Mouse (Mus musculus): ENCODE results near the gene Mtmr12. TPM values are rescaled to one million over a fixed set of nuclear protein-coding genes. Genes with fewer than 3 reads are reported as not detected.
A peak's percentile ranks its signal among the peaks of the same experiment; 100 is the strongest.

The Mtmr12 gene
- polyA plus RNA-seq, 1 experiment from 2014 or later: 15.9 TPM

GRCm38 (mm10) chr15:12246360-12247158 lies 41.7 kb downstream of the Mtmr12 start:
- Histone ChIP-seq H3K36me3 (replicated peaks) (peaks cover 19% of the 10 kb centered on the region), H3K4me1 (peaks cover 26% of the 10 kb centered on the region), H3K27me3 (ENCODE audit: poor library complexity, severe bottlenecking) (no peaks in the 10 kb centered on the region), H3K4me3 (no peak overlapping the region), H3K9me3 (no peaks in the 10 kb centered on the region), H3K27ac (peak overlapping the region; percentile 58; the same call in 1 of the 2 replicates)
- 61% methylated on average over 11 of the region's 11 CpGs for WGBS
- peak; percentile 42 for DNase-seq (ENCODE audit: extremely low spot score, low spot score)

- no peaks in the 10 kb centered on the region for H3K27me3 ChIP-seq (ENCODE audit: poor library complexity, severe bottlenecking)
- H3K36me3 ChIP-seq (replicated peaks): peaks cover 25% of the 10 kb centered on the region
- WGBS: 59% methylated on average over 4 of the region's 4 CpGs
- no peak overlapping the region for H3K4me3 ChIP-seq
- H3K9me3 ChIP-seq: no peaks in the 10 kb centered on the region
- H3K27ac ChIP-seq: no peak overlapping the region
- no peak for DNase-seq (ENCODE audit: extremely low spot score, low spot score)
- peaks cover 26% of the 10 kb centered on the region for H3K4me1 ChIP-seq
These were observed 42.4 kb downstream of the Mtmr12 start for GRCm38 (mm10) chr15:12247159-12247603.

- DNase-seq (ENCODE audit: extremely low spot score, low spot score): no peak
- no peak overlapping the region for H3K4me3 ChIP-seq
- H3K27me3 ChIP-seq (ENCODE audit: poor library complexity, severe bottlenecking): no peaks in the 10 kb centered on the region
- H3K4me1 ChIP-seq: peaks cover 26% of the 10 kb centered on the region
- H3K9me3 ChIP-seq: no peaks in the 10 kb centered on the region
- H3K36me3 ChIP-seq (replicated peaks): peaks cover 35% of the 10 kb centered on the region
- no peak overlapping the region for H3K27ac ChIP-seq
- 66% methylated on average over 4 of the region's 4 CpGs for WGBS
These were observed 43.5 kb downstream of the Mtmr12 start for GRCm38 (mm10) chr15:12248279-12248678.

GRCm38 (mm10) chr15:12250350-12250749 lies 45.5 kb downstream of the Mtmr12 start:
- Histone ChIP-seq H3K36me3 (replicated peaks) (peaks cover 42% of the 10 kb centered on the region), H3K27ac (no peak overlapping the region), H3K27me3 (ENCODE audit: poor library complexity, severe bottlenecking) (no peaks in the 10 kb centered on the region), H3K4me3 (no peak overlapping the region), H3K9me3 (no peaks in the 10 kb centered on the region), H3K4me1 (peaks cover 26% of the 10 kb centered on the region)
- WGBS: 85% methylated on average over 5 of the region's 5 CpGs
- no peak for DNase-seq (ENCODE audit: extremely low spot score, low spot score)

DNA sequence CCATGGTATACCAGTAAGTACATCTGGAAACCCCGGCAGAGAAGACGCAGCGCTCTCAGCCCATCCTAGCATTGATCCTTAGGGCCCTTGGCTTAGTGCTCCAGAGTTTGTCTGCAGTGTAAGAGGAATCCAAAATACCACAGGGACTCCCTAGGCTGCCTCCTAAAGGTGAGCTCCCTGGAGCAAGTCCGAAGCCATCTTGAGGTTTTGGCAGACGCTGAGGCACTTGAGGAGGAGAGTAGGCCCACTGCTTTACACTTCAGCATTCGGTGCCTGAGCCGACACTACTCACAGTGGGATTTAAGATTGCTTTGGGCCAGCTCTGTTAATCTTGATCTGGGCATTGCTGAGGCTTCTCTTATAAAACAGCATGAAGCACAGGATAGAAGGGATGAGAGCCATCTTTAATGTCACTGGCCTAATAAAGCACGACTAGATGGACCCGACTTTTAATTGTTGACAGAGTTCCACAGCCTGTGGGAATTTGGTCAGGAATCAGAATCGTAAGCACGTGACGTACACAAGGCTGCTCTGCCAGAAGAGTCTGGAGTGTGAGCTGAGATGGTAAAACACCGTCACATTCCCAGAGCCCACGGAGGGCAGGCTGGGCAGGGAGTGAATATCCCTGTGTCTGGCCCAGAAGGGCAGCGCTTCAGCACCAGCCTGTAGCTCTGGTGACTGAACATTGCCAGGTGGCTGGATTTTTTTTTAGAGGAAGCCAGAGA lies 46.8 kb downstream of the Mtmr12 start:
- WGBS: 93% methylated on average over 15 of the region's 15 CpGs
- H3K36me3 ChIP-seq (replicated peaks): peaks cover 46% of the 10 kb centered on the region
- H3K4me1 ChIP-seq: peaks cover 16% of the 10 kb centered on the region
- H3K27me3 ChIP-seq (ENCODE audit: poor library complexity, severe bottlenecking): no peaks in the 10 kb centered on the region
- H3K9me3 ChIP-seq: no peaks in the 10 kb centered on the region
- H3K4me3 ChIP-seq: no peak overlapping the region
- no peak for DNase-seq (ENCODE audit: extremely low spot score, low spot score)
- H3K27ac ChIP-seq: no peak overlapping the region

GRCm38 (mm10) chr15:12252141-12252489 lies 47.3 kb downstream of the Mtmr12 start:
- H3K9me3 ChIP-seq: no peaks in the 10 kb centered on the region
- no peak for DNase-seq (ENCODE audit: extremely low spot score, low spot score)
- no peak overlapping the region for H3K27ac ChIP-seq
- H3K27me3 ChIP-seq (ENCODE audit: poor library complexity, severe bottlenecking): no peaks in the 10 kb centered on the region
- H3K36me3 ChIP-seq (replicated peaks): peaks cover 49% of the 10 kb centered on the region
- H3K4me1 ChIP-seq: peaks cover 10% of the 10 kb centered on the region
- WGBS: 95% methylated on average over 2 of the region's 2 CpGs
- no peak overlapping the region for H3K4me3 ChIP-seq

- Histone ChIP-seq H3K9me3 (no peaks in the 10 kb centered on the region), H3K27me3 (ENCODE audit: poor library complexity, severe bottlenecking) (no peaks in the 10 kb centered on the region), H3K36me3 (replicated peaks) (peaks cover 81% of the 10 kb centered on the region), H3K4me3 (no peak overlapping the region), H3K4me1 (no peaks in the 10 kb centered on the region), H3K27ac (no peak overlapping the region)
- no peak for DNase-seq (ENCODE audit: extremely low spot score, low spot score)
- 93% methylated on average over 16 of the region's 16 CpGs for WGBS
These were observed 53.1 kb downstream of the Mtmr12 start for GRCm38 (mm10) chr15:12257730-12258494.

DNA sequence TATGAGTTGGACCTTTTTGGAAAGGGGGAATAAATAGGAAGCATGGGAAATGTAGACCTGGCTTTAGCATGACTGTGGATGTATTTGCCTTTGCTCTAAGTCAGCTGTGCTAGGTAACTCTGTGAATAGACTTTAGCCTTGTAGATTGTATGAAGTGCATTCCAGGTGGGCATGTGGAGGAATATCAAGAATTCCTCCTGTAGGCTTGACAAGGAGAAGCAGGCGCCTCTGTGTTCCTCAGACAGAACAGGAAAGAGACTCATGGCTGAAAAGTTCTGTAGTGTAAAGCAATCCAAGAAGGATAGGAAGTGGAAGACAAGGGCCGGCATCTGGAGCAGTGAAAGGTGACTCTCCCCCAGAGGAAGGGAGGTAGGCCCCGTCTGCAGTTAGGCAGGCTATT lies 58.2 kb downstream of the Mtmr12 start:
- H3K9me3 ChIP-seq: no peaks in the 10 kb centered on the region
- no peak overlapping the region for H3K4me3 ChIP-seq
- peaks cover 95% of the 10 kb centered on the region for H3K36me3 ChIP-seq (replicated peaks)
- 93% methylated on average over 3 of the region's 3 CpGs for WGBS
- H3K4me1 ChIP-seq: no peaks in the 10 kb centered on the region
- H3K27me3 ChIP-seq (ENCODE audit: poor library complexity, severe bottlenecking): no peaks in the 10 kb centered on the region
- H3K27ac ChIP-seq: no peak overlapping the region
- DNase-seq (ENCODE audit: extremely low spot score, low spot score): no peak

DNA sequence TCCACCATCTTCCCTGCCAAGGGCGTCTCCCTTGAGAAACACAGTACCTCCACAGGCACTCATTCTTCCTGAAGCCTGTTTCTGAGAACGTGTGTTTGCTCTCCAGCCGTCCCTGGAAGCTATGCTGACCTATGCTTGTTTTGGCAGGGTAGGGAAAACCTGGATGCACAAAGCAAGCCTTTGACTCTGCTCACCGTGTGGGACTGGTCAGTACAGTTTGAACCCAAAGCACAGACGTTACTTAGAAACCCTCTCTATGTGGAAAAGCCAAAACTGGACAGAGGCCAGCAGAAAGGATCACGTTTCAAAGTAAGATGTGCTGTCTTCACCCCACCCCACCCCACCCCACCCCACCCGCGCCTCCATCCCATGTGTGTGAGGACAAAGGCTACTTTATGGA lies 61.6 kb downstream of the Mtmr12 start:
- peaks cover 97% of the 10 kb centered on the region for H3K36me3 ChIP-seq (replicated peaks)
- H3K9me3 ChIP-seq: no peaks in the 10 kb centered on the region
- H3K27me3 ChIP-seq (ENCODE audit: poor library complexity, severe bottlenecking): no peaks in the 10 kb centered on the region
- H3K4me3 ChIP-seq: no peak overlapping the region
- H3K27ac ChIP-seq: no peak overlapping the region
- no peaks in the 10 kb centered on the region for H3K4me1 ChIP-seq
- 79% methylated on average over 8 of the region's 8 CpGs for WGBS
- no peak for DNase-seq (ENCODE audit: extremely low spot score, low spot score)

DNA sequence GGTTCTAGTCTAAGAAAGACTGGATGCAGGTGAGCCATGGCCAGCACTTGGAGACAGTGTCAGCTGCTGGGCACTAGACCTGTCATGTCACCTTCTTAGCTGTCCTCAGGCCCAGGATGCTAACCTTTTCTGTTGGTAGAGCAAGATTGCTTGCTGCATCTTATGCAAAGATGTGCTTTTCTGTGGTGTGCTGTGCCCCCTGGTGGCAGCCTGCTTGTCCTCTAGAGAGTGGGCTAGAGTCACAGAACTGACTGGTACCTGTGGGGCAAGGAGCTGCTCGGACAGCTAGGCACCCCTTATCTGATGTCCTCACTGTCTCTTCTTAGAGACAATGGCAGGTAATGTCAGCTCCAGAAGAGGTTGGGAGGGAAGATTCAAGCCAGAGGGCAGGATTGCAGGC lies 63.2 kb downstream of the Mtmr12 start:
- Histone ChIP-seq H3K27me3 (ENCODE audit: poor library complexity, severe bottlenecking) (no peaks in the 10 kb centered on the region), H3K36me3 (replicated peaks) (peaks cover 82% of the 10 kb centered on the region), H3K27ac (no peak overlapping the region), H3K4me1 (no peaks in the 10 kb centered on the region), H3K9me3 (no peaks in the 10 kb centered on the region), H3K4me3 (no peak overlapping the region)
- peak; percentile 51 for DNase-seq (ENCODE audit: extremely low spot score, low spot score)
- 83% methylated on average over 1 of the region's 1 CpGs for WGBS

- Histone ChIP-seq H3K4me3 (no peak overlapping the region), H3K27ac (no peak overlapping the region), H3K4me1 (no peaks in the 10 kb centered on the region), H3K36me3 (replicated peaks) (peaks cover 49% of the 10 kb centered on the region), H3K27me3 (ENCODE audit: poor library complexity, severe bottlenecking) (no peaks in the 10 kb centered on the region), H3K9me3 (no peaks in the 10 kb centered on the region)
- 94% methylated on average over 9 of the region's 9 CpGs for WGBS
- no peak for DNase-seq (ENCODE audit: extremely low spot score, low spot score)
These were observed 66.5 kb downstream of the Mtmr12 start for GRCm38 (mm10) chr15:12271340-12271739.

GRCm38 (mm10) chr15:12273325-12274052 lies 68.7 kb downstream of the Mtmr12 start:
- Histone ChIP-seq H3K9me3 (no peaks in the 10 kb centered on the region), H3K4me3 (no peak overlapping the region), H3K36me3 (replicated peaks) (peaks cover 28% of the 10 kb centered on the region), H3K27ac (no peak overlapping the region), H3K4me1 (no peaks in the 10 kb centered on the region), H3K27me3 (ENCODE audit: poor library complexity, severe bottlenecking) (no peaks in the 10 kb centered on the region)
- no peak for DNase-seq (ENCODE audit: extremely low spot score, low spot score)
- 86% methylated on average over 12 of the region's 12 CpGs for WGBS

Measured in forebrain, embryonic 10.5 days (tissue).